8 mouse cellular contexts compared by ENCODE assay signal in the genomic region with DNA sequence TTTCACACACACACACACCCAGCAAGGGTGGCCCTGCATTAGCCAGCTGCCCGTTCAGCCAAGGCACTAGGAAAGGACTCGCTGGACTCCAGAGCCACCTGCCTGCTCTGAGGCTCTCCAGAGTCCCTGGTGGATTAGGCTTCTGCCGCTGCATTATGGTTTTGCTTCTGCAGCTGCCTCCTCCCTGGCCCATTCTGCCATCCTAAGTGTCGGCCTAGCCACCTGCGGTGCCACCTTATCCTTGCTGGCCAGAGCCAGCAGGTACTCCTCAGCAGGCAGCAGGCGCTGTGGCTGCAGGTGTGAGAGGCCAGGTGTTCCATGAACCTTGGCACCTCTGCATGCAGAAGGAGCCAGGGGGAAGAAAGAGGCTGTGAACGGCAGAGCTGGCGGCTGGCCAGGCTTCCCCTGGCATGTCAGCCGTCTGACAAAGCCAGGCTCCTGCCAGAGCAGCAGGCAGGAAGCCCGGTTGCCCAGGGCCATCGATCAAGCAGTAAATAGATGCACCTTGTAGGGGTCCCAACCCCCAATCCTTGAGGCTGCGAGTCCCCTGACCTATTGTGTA. TPM values are rescaled to one million over a fixed set of nuclear protein-coding genes. Genes with fewer than 3 reads are reported as not detected.
DNase-seq lines count a peak whose midpoint lies in the region; ATAC-seq and TF ChIP-seq lines count a peak whose summit lies in the region.

No protein-coding gene starts in this region.

- ATAC-seq in heart, embryonic 16.5 days (replicated peaks; ENCODE audit: extremely low read depth, insufficient read depth, low FRiP score): peak; percentile 37; the same call in 1 of the 2 replicates
- no peak for ATAC-seq in megakaryocyte progenitor cell, adult 5-6 weeks (replicated peaks; ENCODE audit: poor library complexity)

- no peaks in the 10 kb centered on the region for H3K27me3 ChIP-seq in heart, embryonic 16.5 days (ENCODE audit: control insufficient read depth, insufficient read depth, low read length)

- H3K4me2 ChIP-seq in heart, embryonic 16.5 days (ENCODE audit: low read depth, low read length): peak overlapping the region; percentile 61

- intact Hi-C loops in gastrocnemius, postnatal 14 days (cut with DNase I; ENCODE audit: low total_unique reads): no loop called here
- intact Hi-C loops in gastrocnemius, adult 2 months (cut with DNase I): no loop called here

- no peak for TF ChIP-seq CTCF in gastrocnemius, adult 2 months (IDR thresholded peaks at IDR 0.05)

- H3K36me3 ChIP-seq in heart, embryonic 16.5 days (ENCODE audit: control insufficient read depth, insufficient read depth): no peaks in the 10 kb centered on the region

- no peaks in the 10 kb centered on the region for H3K9me3 ChIP-seq in heart, embryonic 16.5 days (replicated peaks; ENCODE audit: control insufficient read depth, low read length)

- WGBS in heart, embryonic 16.5 days: 26% methylated on average over 12 of the region's 12 CpGs

- no peak overlapping the region for H3K27ac ChIP-seq in gastrocnemius, adult 2 months
- no peak overlapping the region for H3K27ac ChIP-seq in heart, embryonic 16.5 days (ENCODE audit: low read length)

- peak overlapping the region; percentile 34; the same call in 1 of the 2 replicates for H3K9ac ChIP-seq in heart, embryonic 16.5 days (ENCODE audit: low read length)

- DNase-seq in gastrocnemius, postnatal 14 days: peak; percentile 17
- no peak for DNase-seq in gastrocnemius, adult 2 months
- peak; percentile 2 to 10 for DNase-seq in adrenal gland, postnatal 36 days
- peak; percentile 78 for DNase-seq in kidney, postnatal 10 days
- peak; percentile 43 for DNase-seq in retina, embryonic 14.5 days (ENCODE audit: low spot score)
- no peak for DNase-seq in spleen, adult 12 weeks (ENCODE audit: low spot score)

- H3K4me1 ChIP-seq in heart, embryonic 16.5 days (ENCODE audit: control insufficient read depth, insufficient read depth, low read length): peaks cover 16% of the 10 kb centered on the region

- H3K4me3 ChIP-seq in gastrocnemius, adult 2 months: no peak overlapping the region
- H3K4me3 ChIP-seq in heart, embryonic 16.5 days (ENCODE audit: low read length): peak overlapping the region; percentile 29

RNA-seq across cellular contexts. Expression of a gene that starts 14.8 kb away (rescaled TPM):
- total RNA-seq in gastrocnemius, postnatal 14 days (2021): 1 to 10 TPM; 1.4 to 2.2 TPM
- under 1 TPM; 0.05 to 0.11 TPM for total RNA-seq in gastrocnemius, adult 2 months (2021)
- total RNA-seq in adrenal gland, postnatal 36 days (2021): under 1 TPM; 0.23 to 0.26 TPM
- 11.7 and 12.1 TPM in 2 replicates for polyA plus RNA-seq in heart, embryonic 16.5 days (2015; fragmentation: Nextera tagmentation; extraction: Ambion mirVana)
- not detected in 2 replicates for total RNA-seq in megakaryocyte progenitor cell, adult 5-6 weeks (2015)
- not detected in 2 replicates for total RNA-seq in megakaryocyte progenitor cell, adult 5-6 weeks (2017)

Comparison
In these comparisons a context has a peak if more than half of its experiments do, and no peak if none do; other contexts are left out.
1. DNase-seq: peak in gastrocnemius, postnatal 14 days (single experiment), adrenal gland, postnatal 36 days (2 of 2), kidney, postnatal 10 days (single experiment) and retina, embryonic 14.5 days (single experiment); none in gastrocnemius, adult 2 months (single experiment) and spleen, adult 12 weeks (single experiment).